Mouse (Mus musculus): ENCODE measurements around the gene Il4. TPM values are rescaled to one million over a fixed set of nuclear protein-coding genes. Genes with fewer than 3 reads are reported as not detected.

Il4 gene
- 0.68 TPM in 1 of 2 replicates, not detected in the other for polyA plus RNA-seq (2012; rRNA removed)

- TF ChIP-seq POLR2A (IDR thresholded peaks at IDR 0.05; ENCODE audit: low read depth, low read length) (no peak), CTCF (IDR thresholded peaks at IDR 0.05; ENCODE audit: extremely low read depth, insufficient read depth, insufficient read length, insufficient replicate concordance) (no peak)
- Histone ChIP-seq H3K36me3 (ENCODE audit: control insufficient read depth, insufficient read depth, low read length) (no peaks in the 10 kb centered on the region), H3K4me1 (ENCODE audit: control insufficient read depth, insufficient read depth, insufficient read length) (no peaks in the 10 kb centered on the region), H3K27ac (ENCODE audit: insufficient read depth, low read length) (no peak within 1 kb of the TSS), H3K27me3 (ENCODE audit: control insufficient read depth, insufficient read depth, low read length) (no peaks in the 10 kb centered on the region), H3K4me3 (ENCODE audit: extremely low read depth, insufficient read depth, insufficient read length) (no peak within 1 kb of the TSS)
- 69% methylated on average over 7 of the region's 7 CpGs for WGBS
- DNase-seq (ENCODE audit: low read depth in 1 of 2, low spot score in 2 of 2), result no peak
Measured at GRCm38 (mm10) chr11:53618619-53619198, at the start of gene Il4. TSS of gene Il4 (minus strand) at chr11:53618669.

- TF ChIP-seq CTCF (IDR thresholded peaks at IDR 0.05; ENCODE audit: extremely low read depth, insufficient read depth, insufficient read length, insufficient replicate concordance) (no peak), POLR2A (IDR thresholded peaks at IDR 0.05; ENCODE audit: low read depth, low read length) (no peak)
- Histone ChIP-seq H3K4me3 (ENCODE audit: extremely low read depth, insufficient read depth, insufficient read length) (no peak overlapping the region), H3K36me3 (ENCODE audit: control insufficient read depth, insufficient read depth, low read length) (peaks cover 20% of the 10 kb centered on the region), H3K27me3 (ENCODE audit: control insufficient read depth, insufficient read depth, low read length) (no peaks in the 10 kb centered on the region), H3K4me1 (ENCODE audit: control insufficient read depth, insufficient read depth, insufficient read length) (no peaks in the 10 kb centered on the region), H3K27ac (ENCODE audit: insufficient read depth, low read length) (no peak overlapping the region)
- WGBS, result 98% methylated on average over 5 of the region's 5 CpGs
- DNase-seq (ENCODE audit: low read depth in 1 of 2, low spot score in 2 of 2), result no peak
Measured at GRCm38 (mm10) chr11:53664091-53664490, 45.6 kb upstream of the Il4 start.

- WGBS, result 50% methylated on average over 14 of the region's 14 CpGs
- Histone ChIP-seq H3K27me3 (ENCODE audit: control insufficient read depth, insufficient read depth, low read length) (no peaks in the 10 kb centered on the region), H3K4me1 (ENCODE audit: control insufficient read depth, insufficient read depth, insufficient read length) (no peaks in the 10 kb centered on the region), H3K27ac (ENCODE audit: insufficient read depth, low read length) (no peak overlapping the region), H3K36me3 (ENCODE audit: control insufficient read depth, insufficient read depth, low read length) (peaks cover 15% of the 10 kb centered on the region), H3K4me3 (ENCODE audit: extremely low read depth, insufficient read depth, insufficient read length) (no peak overlapping the region)
- no peak for DNase-seq (ENCODE audit: low read depth in 1 of 2, low spot score in 2 of 2)
- TF ChIP-seq POLR2A (IDR thresholded peaks at IDR 0.05; ENCODE audit: low read depth, low read length) (no peak), CTCF (IDR thresholded peaks at IDR 0.05; ENCODE audit: extremely low read depth, insufficient read depth, insufficient read length, insufficient replicate concordance) (no peak)
Measured at GRCm38 (mm10) chr11:53662794-53663674, 44.6 kb upstream of the Il4 start.

GRCm38 (mm10) chr11:53657828-53658227 is 39.4 kb upstream of the Il4 start:
- TF ChIP-seq CTCF (IDR thresholded peaks at IDR 0.05; ENCODE audit: extremely low read depth, insufficient read depth, insufficient read length, insufficient replicate concordance) (no peak), POLR2A (IDR thresholded peaks at IDR 0.05; ENCODE audit: low read depth, low read length) (no peak)

GRCm38 (mm10) chr11:53657381-53657780 is 38.9 kb upstream of the Il4 start:
- H3K4me3 ChIP-seq (ENCODE audit: extremely low read depth, insufficient read depth, insufficient read length), result no peak overlapping the region
- no peak for TF ChIP-seq CTCF (IDR thresholded peaks at IDR 0.05; ENCODE audit: extremely low read depth, insufficient read depth, insufficient read length, insufficient replicate concordance)
- no peak for TF ChIP-seq POLR2A (IDR thresholded peaks at IDR 0.05; ENCODE audit: low read depth, low read length)
- WGBS, result 88% methylated on average over 8 of the region's 8 CpGs
- no peak overlapping the region for H3K27ac ChIP-seq (ENCODE audit: insufficient read depth, low read length)
- no peaks in the 10 kb centered on the region for H3K27me3 ChIP-seq (ENCODE audit: control insufficient read depth, insufficient read depth, low read length)
- peaks cover 28% of the 10 kb centered on the region for H3K36me3 ChIP-seq (ENCODE audit: control insufficient read depth, insufficient read depth, low read length)
- no peak for DNase-seq (ENCODE audit: low read depth in 1 of 2, low spot score in 2 of 2)
- no peaks in the 10 kb centered on the region for H3K4me1 ChIP-seq (ENCODE audit: control insufficient read depth, insufficient read depth, insufficient read length)

More at GRCm38 (mm10) chr11:53657828-53658227, 39.4 kb upstream of the Il4 start:
- 85% methylated on average over 6 of the region's 6 CpGs for WGBS
- Histone ChIP-seq H3K27me3 (ENCODE audit: control insufficient read depth, insufficient read depth, low read length) (no peaks in the 10 kb centered on the region), H3K27ac (ENCODE audit: insufficient read depth, low read length) (no peak overlapping the region), H3K36me3 (ENCODE audit: control insufficient read depth, insufficient read depth, low read length) (peaks cover 26% of the 10 kb centered on the region), H3K4me1 (ENCODE audit: control insufficient read depth, insufficient read depth, insufficient read length) (no peaks in the 10 kb centered on the region), H3K4me3 (ENCODE audit: extremely low read depth, insufficient read depth, insufficient read length) (no peak overlapping the region)
- DNase-seq (ENCODE audit: low read depth in 1 of 2, low spot score in 2 of 2), result no peak

- no peak for DNase-seq (ENCODE audit: low read depth in 1 of 2, low spot score in 2 of 2)
- Histone ChIP-seq H3K27me3 (ENCODE audit: control insufficient read depth, insufficient read depth, low read length) (no peaks in the 10 kb centered on the region), H3K4me3 (ENCODE audit: extremely low read depth, insufficient read depth, insufficient read length) (no peak overlapping the region), H3K36me3 (ENCODE audit: control insufficient read depth, insufficient read depth, low read length) (peaks cover 35% of the 10 kb centered on the region), H3K4me1 (ENCODE audit: control insufficient read depth, insufficient read depth, insufficient read length) (no peaks in the 10 kb centered on the region), H3K27ac (ENCODE audit: insufficient read depth, low read length) (no peak overlapping the region)
- TF ChIP-seq POLR2A (IDR thresholded peaks at IDR 0.05; ENCODE audit: low read depth, low read length) (no peak), CTCF (IDR thresholded peaks at IDR 0.05; ENCODE audit: extremely low read depth, insufficient read depth, insufficient read length, insufficient replicate concordance) (no peak)
- 59% methylated on average over 9 of the region's 9 CpGs for WGBS
Measured at GRCm38 (mm10) chr11:53656558-53657202, 38.2 kb upstream of the Il4 start.

Measured in spleen, adult 2 months (tissue).